Mouse (Mus musculus): ENCODE measurements around the gene Kcp.

Kcp gene

DNA sequence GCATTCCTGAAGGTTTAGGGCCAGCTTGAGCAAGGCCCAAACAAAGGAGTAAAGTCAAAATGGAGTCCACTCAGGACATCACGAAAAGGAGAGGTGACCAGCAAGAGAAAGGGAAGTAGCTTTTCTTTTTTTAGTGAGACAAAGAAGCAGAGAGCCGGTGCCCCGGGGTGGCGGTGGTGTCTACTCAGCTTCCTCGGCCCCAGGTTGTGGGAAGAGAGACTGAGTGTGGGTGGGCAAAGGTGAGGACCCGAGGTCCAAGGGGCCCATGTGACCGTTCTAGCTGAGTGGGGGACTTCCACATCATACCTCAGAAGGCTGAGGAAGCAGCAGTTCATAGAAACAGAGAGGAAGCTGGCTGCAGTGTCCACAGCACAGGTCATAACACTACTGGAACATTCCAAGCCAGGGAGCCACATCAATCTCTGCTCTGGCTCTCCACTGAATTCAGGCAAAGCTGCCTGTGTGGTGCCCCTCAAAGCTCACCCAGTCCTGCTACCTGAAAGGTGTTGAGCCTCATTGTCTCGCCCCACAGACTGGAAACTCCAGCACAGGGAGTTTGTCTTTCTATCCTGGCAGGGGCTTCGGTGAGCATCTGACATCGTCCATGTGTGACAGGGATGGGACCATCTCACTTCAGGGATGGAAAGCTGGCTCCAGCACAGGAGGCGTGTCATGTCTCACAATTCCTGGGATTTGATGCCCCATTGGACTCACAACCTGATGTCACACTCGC is 15.7 kb upstream of the Kcp start:
- DNase-seq (ENCODE audit: low spot score) = no peak

GRCm38 (mm10) chr6:29522626-29523300 is 15.0 kb upstream of the Kcp start:
- peak; percentile 18 for DNase-seq (ENCODE audit: low spot score)

DNA sequence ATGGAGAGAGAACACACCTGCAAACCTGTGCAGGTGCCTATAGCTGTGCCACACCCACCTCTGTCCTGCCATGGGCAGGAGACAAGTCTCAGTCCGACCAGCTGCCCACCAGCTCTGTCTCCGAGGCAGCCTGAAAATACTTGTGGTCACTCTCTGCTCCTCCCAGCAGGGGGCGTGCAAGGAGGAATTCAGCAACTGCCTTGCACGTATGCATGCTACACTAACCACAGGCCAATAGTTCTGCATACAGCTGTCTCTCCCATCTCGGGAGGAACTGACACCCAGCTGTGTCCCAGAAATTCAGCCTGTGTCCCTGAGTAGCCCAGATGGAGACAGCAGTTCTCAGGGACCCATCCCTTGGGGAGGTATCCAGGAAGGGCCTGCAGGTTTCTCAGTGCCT is 9.4 kb upstream of the Kcp start:
- peak; percentile 69 for DNase-seq (ENCODE audit: low spot score)

GRCm38 (mm10) chr6:29513284-29513683 is 5.5 kb upstream of the Kcp start:
- DNase-seq (ENCODE audit: low spot score) = no peak

DNA sequence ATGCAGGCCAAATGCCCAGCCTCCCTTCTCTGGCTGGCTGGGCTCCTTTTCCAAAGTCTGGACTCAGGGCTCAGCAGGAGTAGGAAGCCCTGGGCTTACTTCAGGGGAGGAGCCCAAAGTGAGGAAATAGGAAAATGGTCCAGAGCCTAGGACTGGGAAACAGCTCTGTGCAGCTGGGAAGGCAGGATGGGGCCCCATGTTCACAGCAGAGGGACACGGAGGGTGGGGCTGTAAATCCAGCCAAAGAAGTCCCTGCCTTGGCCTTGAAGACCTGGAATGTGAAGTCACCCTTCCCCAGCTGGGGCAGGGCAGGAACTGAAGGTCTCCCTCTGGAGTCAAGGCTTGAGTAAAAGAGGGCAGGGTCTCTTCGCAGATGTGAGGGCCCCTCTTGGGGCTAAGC is 1.3 kb upstream of the Kcp start:
- no peak for DNase-seq (ENCODE audit: low spot score)

DNA sequence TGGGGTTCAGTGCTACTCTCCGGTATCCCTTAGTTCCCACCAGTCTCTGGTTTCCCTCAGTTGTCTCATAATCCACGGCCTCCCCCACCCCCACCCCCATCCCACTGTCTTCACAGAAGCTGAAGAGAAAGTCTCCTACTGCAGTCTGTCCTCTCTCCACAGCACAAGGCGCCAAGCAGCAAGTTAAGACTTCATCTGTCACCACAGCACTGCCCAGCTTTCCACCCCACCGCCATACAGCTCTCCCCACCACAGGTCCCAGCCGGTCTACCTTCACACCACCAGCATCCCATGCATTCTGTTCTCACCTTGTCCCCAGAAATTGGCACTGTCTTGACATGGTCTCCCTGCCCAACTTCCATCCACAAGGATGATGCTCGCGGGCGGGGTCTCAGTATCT is 918 bp downstream of the Kcp start:
- no peak for DNase-seq (ENCODE audit: low spot score)

GRCm38 (mm10) chr6:29505493-29505892 is 2.3 kb downstream of the Kcp start:
- DNase-seq (ENCODE audit: low spot score) = no peak

DNA sequence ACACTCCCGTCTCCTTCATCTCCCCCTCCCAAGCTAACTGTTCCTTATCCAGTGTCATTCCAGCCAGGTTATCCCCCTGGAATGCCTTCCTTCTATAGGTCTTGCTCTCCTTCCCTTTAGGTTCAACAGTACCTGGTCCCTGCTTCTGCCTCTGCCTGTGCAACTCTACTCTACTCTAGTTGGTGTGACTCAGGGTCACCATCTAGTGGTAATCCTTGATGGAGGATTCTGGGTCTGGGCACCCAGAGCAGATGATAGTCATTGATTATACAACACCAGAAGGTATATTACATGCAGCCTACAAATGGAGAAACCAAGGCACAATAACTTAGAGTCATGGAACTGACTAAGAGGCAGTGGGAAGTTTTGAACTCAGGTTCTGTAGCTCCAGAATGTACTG is 6.2 kb downstream of the Kcp start:
- peak; percentile 61 for DNase-seq (ENCODE audit: low spot score)

GRCm38 (mm10) chr6:29500810-29501209 is 6.9 kb downstream of the Kcp start:
- DNase-seq (ENCODE audit: low spot score) = no peak

DNA sequence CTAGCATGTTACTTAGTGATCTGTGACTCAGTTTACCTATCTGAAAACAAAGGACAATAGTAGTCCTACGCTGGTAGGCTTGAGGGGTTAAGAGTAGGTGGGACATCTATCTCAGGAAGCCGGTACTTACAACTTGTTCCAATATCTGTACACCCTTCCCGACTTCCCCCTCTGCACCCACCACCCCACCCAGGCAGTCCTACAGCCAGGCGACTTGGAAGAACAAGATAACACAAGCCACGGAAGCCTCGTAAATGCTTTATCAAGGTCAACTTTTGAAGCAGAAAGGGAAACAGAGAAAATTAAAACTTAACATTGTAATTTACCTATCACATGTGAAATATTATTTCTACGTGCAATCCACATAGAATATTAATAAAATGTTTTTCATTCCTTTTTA is 7.6 kb downstream of the Kcp start:
- no peak for DNase-seq (ENCODE audit: low spot score)

GRCm38 (mm10) chr6:29497791-29498190 is 10.0 kb downstream of the Kcp start:
- DNase-seq (ENCODE audit: low spot score) = no peak

- no peak for DNase-seq (ENCODE audit: low spot score)
Observed at GRCm38 (mm10) chr6:29496270-29496669, 11.5 kb downstream of the Kcp start.

GRCm38 (mm10) chr6:29494101-29494500 is 13.7 kb downstream of the Kcp start:
- peak; percentile 84 for DNase-seq (ENCODE audit: low spot score)

GRCm38 (mm10) chr6:29485951-29486350 is 21.8 kb downstream of the Kcp start:
- DNase-seq (ENCODE audit: low spot score) = no peak

GRCm38 (mm10) chr6:29484716-29485559 is 22.8 kb downstream of the Kcp start:
- DNase-seq (ENCODE audit: low spot score) = no peak

- no peak for DNase-seq (ENCODE audit: low spot score)
Observed at GRCm38 (mm10) chr6:29482691-29483090, 25.1 kb downstream of the Kcp start.

- DNase-seq (ENCODE audit: low spot score) = peak; percentile 38
Observed at GRCm38 (mm10) chr6:29474736-29475135, 33.0 kb downstream of the Kcp start.

DNA sequence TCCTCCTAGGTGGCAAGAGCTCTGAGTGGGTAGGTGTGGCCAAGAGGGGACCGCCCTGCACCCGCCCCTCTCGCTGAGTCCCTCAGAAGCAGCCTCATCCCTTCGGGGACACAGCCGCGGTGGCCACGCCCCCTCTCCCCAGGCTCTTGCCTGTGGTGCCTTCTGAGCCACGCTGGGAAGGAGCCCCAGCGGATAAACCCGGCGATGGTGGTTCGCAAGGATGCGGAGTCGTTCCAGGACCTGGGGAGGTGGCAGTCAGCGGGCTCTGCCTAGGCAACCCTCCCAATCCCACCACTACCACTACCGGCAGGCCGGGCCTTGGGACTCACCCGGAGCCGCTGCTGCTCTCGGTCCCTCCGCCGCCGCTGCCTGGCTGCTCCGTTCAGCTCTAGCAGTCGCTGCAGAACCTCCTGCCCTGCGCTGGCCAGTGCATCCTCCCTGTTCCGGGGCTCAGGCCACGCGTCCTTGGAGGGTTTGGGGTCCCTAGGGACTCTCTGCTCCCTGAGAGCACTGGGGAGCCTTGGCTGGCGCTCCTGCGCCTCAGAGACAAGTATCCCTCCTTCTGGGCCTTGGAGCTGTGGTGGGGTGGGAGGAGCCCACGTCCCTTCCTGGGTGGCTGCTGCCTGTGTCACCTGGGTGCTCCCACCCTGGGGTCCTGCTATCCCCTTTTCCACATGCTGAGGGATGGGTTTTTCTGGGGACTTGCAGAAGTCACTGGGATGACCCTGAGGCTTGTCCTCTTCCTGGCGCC is 33.6 kb downstream of the Kcp start:
- no peak for DNase-seq (ENCODE audit: low spot score)

DNA sequence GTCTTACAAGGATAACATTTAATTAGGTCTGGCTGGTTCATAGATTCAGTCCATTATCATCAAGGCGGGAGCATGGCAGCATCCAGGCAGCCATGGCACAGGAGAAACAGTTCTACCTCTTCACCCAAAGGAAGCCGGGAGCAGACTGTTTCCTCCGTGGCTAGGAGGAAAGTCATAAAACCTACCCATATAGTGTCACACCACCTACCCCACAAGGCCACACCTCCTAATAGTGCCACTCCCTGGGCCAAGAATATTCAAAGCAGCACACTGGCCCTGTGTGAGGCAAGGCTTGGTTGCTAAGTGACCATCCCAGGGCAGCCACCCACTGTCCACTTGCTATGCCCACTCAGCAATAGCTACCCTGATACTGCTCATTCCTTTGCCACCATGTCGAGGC is 36.6 kb downstream of the Kcp start, which contains the start of gene Atp6v1fnb:
Gene Atp6v1fnb (plus strand): TSS at position 301 of the 400 bp plus-strand sequence.
- DNase-seq (ENCODE audit: low spot score) = no peak

DNA sequence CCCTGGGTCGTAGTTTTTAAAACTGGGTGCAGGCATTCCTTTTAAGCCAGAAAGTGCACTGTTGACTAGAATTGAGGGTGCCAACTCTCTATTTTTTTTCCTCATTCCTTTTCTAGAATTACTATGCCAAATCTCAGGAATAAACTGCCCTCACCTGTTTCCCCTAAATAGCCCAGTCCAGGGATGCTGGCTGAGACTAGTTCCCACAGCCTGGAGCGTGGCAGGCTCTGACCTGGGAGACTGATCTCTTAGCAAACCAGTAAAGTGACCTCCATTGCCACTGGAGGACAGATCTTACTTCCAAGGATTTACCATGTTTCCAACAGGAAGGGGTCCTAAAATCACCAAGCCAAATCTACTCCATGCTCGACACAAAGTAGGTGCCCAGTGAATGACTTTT is 38.9 kb downstream of the Kcp start:
- DNase-seq (ENCODE audit: low spot score) = no peak

DNA sequence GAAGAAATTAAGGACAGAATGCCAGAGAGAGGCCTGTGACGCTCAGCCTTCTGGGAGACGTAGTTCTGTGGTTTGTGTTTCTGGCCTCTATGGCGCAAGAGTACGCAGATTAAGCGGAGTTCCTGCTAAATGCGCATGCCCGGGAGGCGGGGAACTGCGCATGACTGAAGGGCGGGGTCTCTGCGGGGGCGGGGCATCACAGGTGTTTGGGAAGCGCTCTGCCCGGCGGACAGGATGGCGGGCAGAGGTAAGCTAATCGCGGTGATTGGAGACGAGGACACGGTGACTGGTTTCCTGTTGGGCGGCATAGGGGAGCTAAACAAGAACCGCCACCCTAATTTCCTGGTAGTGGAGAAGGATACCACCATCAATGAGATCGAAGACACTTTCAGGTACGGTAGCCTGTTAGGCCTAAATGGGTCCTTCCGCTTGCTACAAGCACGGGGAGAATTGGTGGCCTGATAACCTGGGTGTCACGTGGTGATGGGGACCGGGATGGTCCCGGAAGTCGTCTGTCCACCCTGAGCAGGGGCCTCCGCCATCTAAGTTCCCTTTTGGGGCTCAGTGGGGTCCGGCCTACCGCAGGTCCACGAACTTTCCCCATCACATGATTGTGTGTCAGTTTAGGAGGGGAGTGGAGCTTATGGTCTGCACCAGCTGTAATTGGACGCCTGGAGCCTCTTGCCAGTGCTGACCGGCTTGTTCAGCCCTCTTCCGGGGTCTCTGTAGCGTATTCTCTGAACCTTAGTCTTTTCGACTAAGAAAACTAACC is 40.0 kb downstream of the Kcp start, which contains the start of gene Atp6v1f:
Gene Atp6v1f (plus strand): TSS at position 136 of the 772 bp plus-strand sequence.
- peak; percentile 99 for DNase-seq (ENCODE audit: low spot score)

Data from adipocyte (in vitro differentiated cells).